Mouse (Mus musculus) small intestine, adult 2 months (tissue): Measurements from ENCODE around the gene Tnk2. TPM values are rescaled to one million over a fixed set of nuclear protein-coding genes. Genes with fewer than 3 reads are reported as not detected.

Experiments used
- H3K27ac ChIP-seq: fragments of 200-500 bp; 2 replicates; pipeline ENCODE4 v1.5.1; 2012; ENCODE audit warnings: low read depth, low read length, control low read depth, inconsistent platforms; ENCODE audit not compliant: insufficient read depth
- H3K27me3 ChIP-seq: fragments of 200-500 bp; 2 replicates; pipeline ENCODE4 v1.6.1; 2012; ENCODE audit warnings: mild to moderate bottlenecking, moderate library complexity, low read length, inconsistent platforms; ENCODE audit not compliant: control insufficient read depth, insufficient read depth
- H3K36me3 ChIP-seq: fragments of 200-500 bp; 2 replicates; pipeline ENCODE4 v1.6.1; 2012; ENCODE audit warnings: mild to moderate bottlenecking, low read length, control low read depth, inconsistent platforms; ENCODE audit not compliant: control insufficient read depth, insufficient read depth
- H3K4me1 ChIP-seq: fragments of 200-500 bp; 2 replicates; pipeline ENCODE4 v1.6.1; 2012; ENCODE audit warnings: low read length, inconsistent platforms, mixed read lengths; ENCODE audit not compliant: control insufficient read depth, insufficient read depth, insufficient read length
- H3K4me3 ChIP-seq: fragments of 200-500 bp; 2 replicates; pipeline ENCODE4 v1.5.1; 2012; ENCODE audit warnings: low read depth, mild to moderate bottlenecking, control low read depth, inconsistent platforms, low read length, moderate library complexity
- CTCF ChIP-seq: fragments of 200-500 bp; IDR thresholded peaks from 2 replicates; pipeline ENCODE4 v1.5.1; 2012; ENCODE audit warnings: low read depth, mild to moderate bottlenecking, control low read depth, inconsistent platforms, low read length, moderate library complexity, mixed read lengths; ENCODE audit not compliant: insufficient replicate concordance, insufficient read length; ENCODE audit errors: extremely low read depth
- POLR2A ChIP-seq: fragments of 200-500 bp; IDR thresholded peaks from 2 replicates; pipeline ENCODE4 v1.6.1; 2012; ENCODE audit warnings: low read depth, mild to moderate bottlenecking, control low read depth, inconsistent platforms, low read length, moderate library complexity
- WGBS: fragments of 180-500 bp; shearing (Covaris S2); methylation state at CpG from one replicate; pipeline ENCODE4 v1.1.7; 2018; 5-methylcytosine and 5-hydroxymethylcytosine counted together
- polyA plus RNA-seq: library from polyadenylated mRNA; depleted of rRNA; stranded (reverse); fragments of >200 nt; gene quantifications from 2 replicates; pipeline ENCODE4 v1.2.3, GENCODE M21; 2012

The Tnk2 gene
- polyA plus RNA-seq, 1 experiment: 57.5 TPM

DNA sequence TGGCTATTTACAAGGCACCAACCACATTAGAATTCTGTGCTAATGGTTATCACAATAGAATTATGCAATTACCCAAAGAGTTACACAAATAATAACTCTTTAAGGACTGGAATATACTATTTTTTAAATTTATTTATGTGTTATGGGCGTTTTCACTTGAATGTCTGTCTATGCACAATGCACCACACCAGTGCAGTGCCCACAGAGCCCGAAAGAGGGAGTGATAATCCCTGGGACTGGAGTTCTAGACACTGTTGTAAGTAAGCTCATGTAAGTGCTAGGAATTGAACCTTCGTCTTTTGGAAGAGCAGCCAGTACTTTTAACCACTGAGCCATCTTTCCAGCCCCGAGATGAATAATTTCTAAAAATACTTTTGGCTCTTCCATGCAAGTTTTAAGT is 11.9 kb downstream of the Tnk2 start:
- TF ChIP-seq POLR2A (no peak), CTCF (no peak)
- H3K4me1 ChIP-seq: peaks cover 10% of the 10 kb centered on the region; the same call in 1 of the 2 replicates
- no peaks in the 10 kb centered on the region for H3K27me3 ChIP-seq
- 87% methylated on average over 4 of the region's 4 CpGs for WGBS
- no peaks in the 10 kb centered on the region for H3K36me3 ChIP-seq
- no peak overlapping the region for H3K27ac ChIP-seq
- H3K4me3 ChIP-seq: no peak overlapping the region

DNA sequence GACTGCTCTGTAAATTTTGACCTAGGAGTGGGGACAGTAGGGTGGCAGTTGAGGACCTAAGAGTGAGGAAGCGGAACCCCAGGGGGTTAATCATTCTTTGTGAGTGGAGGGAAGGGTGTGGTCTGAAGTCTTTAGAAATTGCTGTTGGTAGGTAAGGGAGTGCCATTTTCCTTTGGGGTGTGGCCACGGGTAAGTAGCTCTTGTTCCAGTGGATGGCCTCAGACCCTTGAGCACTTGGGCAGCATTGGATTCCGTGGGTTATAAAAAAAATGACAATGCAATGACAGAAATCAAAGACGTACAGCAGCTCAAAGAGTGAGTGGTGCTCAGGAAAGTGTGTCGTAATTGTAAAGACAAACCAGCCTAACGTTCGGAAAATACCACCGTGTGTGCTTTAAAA is 12.6 kb downstream of the Tnk2 start:
- Histone ChIP-seq H3K27me3 (no peaks in the 10 kb centered on the region), H3K36me3 (no peaks in the 10 kb centered on the region), H3K4me3 (no peak overlapping the region), H3K27ac (no peak overlapping the region), H3K4me1 (peaks cover 12% of the 10 kb centered on the region)
- 72% methylated on average over 8 of the region's 8 CpGs for WGBS
- no peak for TF ChIP-seq CTCF
- no peak for TF ChIP-seq POLR2A

DNA sequence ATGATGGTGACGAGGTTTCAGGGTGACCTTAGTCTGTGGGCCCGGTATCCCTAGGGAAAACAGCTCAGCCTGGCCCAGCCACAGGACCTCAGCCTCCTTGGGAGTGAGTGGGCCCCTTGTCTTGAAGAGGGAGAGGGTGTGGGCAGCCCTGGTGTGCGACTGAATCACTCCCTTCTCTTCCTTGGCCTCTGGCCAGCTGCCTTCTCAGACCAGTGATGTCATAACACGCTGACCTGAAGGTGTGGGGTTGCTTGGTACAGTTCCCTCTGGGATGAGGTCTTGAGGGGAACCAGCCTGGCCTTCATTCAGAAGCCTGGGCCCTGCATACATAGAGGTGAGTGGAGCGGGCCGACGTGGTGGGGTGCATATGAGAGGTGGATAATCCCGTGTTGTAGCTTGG is 13.1 kb downstream of the Tnk2 start:
- H3K4me1 ChIP-seq: peaks cover 11% of the 10 kb centered on the region
- no peaks in the 10 kb centered on the region for H3K36me3 ChIP-seq
- no peaks in the 10 kb centered on the region for H3K27me3 ChIP-seq
- H3K4me3 ChIP-seq: no peak overlapping the region
- no peak overlapping the region for H3K27ac ChIP-seq
- TF ChIP-seq POLR2A (no peak), CTCF (no peak)
- 69% methylated on average over 8 of the region's 8 CpGs for WGBS

DNA sequence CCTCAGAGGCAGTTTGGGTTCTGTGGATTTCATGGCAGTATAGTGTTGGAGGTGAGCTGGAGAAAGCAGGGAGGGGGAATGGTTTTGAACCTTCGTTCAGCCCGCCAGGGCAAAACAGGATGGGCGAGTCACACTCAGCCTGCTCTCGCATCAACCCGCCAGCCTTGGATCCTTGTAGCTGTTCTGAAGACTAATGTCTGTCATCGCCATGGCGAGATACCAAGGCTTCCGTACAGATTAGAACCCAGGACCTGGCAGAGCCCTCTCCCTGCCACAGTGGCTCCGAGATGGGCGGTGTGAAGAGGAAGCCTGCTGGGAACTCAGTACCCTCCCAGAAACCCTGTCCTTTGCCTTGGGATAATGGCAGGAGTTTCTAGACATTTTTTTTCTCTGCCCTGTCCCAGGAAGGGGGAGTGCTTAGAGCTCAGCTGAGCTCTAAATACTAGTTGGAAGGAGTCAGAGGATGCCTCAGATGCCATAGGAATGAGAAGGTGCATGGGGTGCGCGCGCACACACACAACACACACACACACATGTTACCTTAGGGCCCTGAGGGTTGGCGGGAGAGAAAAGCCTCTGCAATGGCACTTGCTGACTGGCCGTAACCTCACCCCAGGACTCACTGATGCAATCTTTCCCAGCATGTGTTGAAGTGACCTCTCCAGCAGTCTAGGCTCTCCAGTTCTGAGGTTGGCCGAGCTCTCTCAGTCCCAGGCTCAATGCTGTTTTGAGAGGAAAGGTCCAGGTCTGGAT is 14.0 kb downstream of the Tnk2 start:
- no peak overlapping the region for H3K27ac ChIP-seq
- TF ChIP-seq POLR2A (no peak), CTCF (no peak)
- H3K4me1 ChIP-seq: peaks cover 11% of the 10 kb centered on the region
- 90% methylated on average over 16 of the region's 16 CpGs for WGBS
- H3K27me3 ChIP-seq: no peaks in the 10 kb centered on the region
- H3K4me3 ChIP-seq: no peak overlapping the region
- H3K36me3 ChIP-seq: no peaks in the 10 kb centered on the region

DNA sequence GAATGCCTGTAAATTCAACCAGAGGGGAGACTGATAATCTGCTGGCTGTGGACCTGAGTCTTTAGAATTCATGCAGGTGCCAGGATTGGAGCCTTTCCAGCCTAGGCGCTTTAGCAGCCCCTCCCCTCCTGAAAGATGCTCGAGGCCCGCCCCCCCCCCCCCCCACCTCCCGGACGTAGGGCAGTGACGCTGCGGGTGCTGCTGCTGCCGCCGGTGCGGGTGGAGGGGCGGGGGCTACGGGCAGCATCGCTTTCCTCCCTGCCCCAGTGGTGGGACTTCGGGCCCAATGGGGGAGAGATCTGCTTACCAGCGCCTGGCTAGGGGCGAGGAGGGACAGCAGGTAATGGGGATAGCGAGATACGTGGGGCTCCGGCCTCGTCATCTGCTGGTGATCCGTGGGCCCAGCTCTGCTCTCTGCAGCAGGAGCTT is 15.1 kb downstream of the Tnk2 start:
- 21% methylated on average over 14 of the region's 21 CpGs for WGBS
- TF ChIP-seq CTCF: no peak
- TF ChIP-seq POLR2A: no peak
- H3K27me3 ChIP-seq: no peaks in the 10 kb centered on the region

DNA sequence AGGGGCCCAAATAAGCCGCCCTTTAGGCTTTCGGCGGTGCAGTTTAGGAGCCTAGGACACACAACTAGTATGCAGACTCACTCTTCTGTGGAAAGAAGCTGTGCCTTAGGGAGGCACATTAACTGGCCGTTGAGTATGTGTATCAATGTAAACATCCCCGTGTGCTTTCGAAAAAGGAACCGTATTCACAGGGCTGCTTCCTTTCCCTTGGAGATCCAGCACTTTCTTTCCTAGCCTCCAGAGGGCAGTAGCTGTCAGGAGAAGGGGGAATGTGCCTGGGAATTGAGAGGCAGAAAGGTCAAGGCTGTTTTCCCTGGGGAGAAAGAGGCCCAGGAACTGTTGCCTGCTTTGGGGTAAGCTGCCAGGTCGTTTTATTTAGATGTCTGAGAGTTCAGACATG is 15.7 kb downstream of the Tnk2 start:
- H3K4me1 ChIP-seq: peaks cover 11% of the 10 kb centered on the region
- H3K27me3 ChIP-seq: no peaks in the 10 kb centered on the region
- TF ChIP-seq POLR2A (no peak), CTCF (peak; percentile 91; the same call in 1 of the 2 replicates)
- no peak overlapping the region for H3K27ac ChIP-seq
- H3K4me3 ChIP-seq: no peak overlapping the region
- H3K36me3 ChIP-seq: no peaks in the 10 kb centered on the region
- 20% methylated on average over 8 of the region's 8 CpGs for WGBS

More for the DNA sequence above, 15.1 kb downstream of the Tnk2 start:
- Histone ChIP-seq H3K4me1 (peaks cover 11% of the 10 kb centered on the region), H3K4me3 (peak overlapping the region; percentile 35), H3K27ac (no peak overlapping the region), H3K36me3 (no peaks in the 10 kb centered on the region)

DNA sequence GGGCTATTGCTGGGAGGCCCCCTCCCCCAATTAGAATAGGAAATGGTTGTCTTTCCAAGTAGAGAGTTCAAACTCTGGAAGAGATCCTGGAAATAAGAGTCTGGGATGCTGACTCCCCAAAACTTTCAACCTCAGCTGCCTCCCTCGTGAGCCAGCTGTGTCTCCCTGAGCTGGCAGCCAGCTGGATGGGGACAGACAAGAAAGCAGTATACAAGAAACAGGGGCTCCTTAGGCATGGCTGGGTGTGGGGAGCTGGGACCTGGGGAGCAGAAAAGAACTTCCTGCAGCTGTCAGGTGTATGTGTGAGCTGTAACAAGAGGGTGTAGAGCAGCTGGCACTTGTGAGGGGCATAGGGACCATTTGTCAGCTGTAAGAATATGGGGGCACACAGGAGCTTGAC is 16.4 kb downstream of the Tnk2 start:
- TF ChIP-seq CTCF (no peak), POLR2A (no peak)
- H3K4me3 ChIP-seq: no peak overlapping the region
- H3K4me1 ChIP-seq: peaks cover 11% of the 10 kb centered on the region
- H3K27ac ChIP-seq: 0 out of 2 replicates have a peak overlapping the region, but pooled peaks have one; percentile 7
- no peaks in the 10 kb centered on the region for H3K27me3 ChIP-seq
- WGBS: 19% methylated on average over 1 of the region's 1 CpGs
- no peaks in the 10 kb centered on the region for H3K36me3 ChIP-seq
